Mouse (Mus musculus) thymus, postnatal 10 days (tissue): ENCODE results near the gene Hrh1.

ENCODE experiments used
- DNase-seq, 2 experiments: peaks; one replicate each; pipeline ENCODE4 v3.0.0; 2021; ENCODE audit warnings: low spot score in 2 of 2

The Hrh1 gene

DNA sequence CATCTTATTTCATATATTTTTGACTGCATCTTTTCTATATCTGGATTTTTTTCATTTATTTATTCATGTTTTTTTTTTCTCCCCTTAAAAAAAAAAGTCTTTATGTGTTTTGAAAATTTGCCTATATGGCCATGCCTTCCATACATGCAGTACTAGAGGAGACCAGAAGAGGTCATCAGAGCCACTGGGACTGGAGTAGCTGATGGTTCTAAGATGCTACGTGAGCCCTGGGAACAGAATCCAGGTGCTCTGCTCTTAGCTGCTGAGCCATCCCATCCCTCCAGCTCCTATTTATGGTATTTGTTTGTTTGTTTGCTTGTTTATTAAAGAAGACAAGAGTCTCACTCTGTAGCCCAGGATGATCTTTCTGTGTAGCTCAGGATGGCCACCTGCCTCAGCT is 8.9 kb downstream of the Hrh1 start:
- DNase-seq, result peak in 1 of 2 experiments; percentile 31

DNA sequence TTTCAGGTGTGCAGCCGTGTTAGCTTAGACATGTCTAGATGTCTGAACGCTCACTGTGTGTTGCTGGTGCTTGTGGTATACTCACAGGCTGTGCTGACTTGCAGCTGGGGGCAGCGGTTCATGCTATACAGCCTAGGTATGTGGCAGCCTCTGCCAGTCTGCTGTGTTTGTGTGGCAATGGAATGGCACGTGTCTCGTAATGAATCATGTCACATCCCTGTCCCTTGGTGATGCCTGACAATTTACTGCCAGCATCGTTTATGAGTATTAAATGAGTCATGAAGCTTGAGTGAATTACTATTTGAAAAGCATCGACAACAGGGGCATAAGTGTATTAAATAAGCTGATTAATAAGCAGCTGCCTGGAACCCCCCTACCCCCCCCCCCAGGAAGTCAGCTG is 9.3 kb downstream of the Hrh1 start:
- DNase-seq, result no peak

DNA sequence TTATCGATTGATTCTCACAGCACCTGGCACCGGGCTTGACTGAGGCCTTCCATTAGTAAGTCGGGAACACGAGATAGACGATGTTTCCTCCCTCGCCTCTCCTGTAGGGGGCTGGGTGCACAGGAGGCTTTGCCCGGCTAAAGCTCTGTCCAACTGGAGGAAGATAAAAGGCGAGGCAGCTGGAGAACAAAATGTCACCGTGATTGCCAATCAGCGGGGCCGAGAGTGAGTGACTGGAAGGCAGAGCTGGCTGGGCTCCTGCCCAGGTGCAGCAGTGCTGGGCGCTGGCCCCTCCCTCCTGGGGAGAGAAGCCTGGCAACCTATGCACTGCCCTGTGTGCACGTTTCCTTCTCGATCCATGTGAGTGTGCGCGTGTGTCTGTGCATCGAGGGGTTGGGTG is 10.5 kb downstream of the Hrh1 start:
- DNase-seq, result no peak

DNA sequence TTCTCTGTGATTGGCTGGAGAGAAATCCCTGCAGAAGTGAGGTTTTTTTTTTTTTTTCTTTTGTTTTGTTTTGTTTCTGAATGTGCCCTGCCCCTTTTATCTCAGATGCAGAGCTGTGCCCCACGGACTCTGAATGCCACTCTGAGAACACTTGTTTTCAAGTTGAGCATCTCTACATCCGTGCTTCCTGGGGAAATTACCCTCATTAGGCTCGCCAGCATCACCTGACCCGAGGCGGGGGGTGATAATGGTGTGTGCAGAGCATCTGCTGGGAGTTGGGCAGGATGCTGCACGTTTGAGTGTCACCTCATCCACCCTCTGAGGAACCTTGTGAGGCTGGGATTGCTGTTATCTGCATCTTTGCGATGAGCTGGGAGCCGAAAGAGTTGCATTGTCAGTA is 14.2 kb downstream of the Hrh1 start:
- no peak for DNase-seq

DNA sequence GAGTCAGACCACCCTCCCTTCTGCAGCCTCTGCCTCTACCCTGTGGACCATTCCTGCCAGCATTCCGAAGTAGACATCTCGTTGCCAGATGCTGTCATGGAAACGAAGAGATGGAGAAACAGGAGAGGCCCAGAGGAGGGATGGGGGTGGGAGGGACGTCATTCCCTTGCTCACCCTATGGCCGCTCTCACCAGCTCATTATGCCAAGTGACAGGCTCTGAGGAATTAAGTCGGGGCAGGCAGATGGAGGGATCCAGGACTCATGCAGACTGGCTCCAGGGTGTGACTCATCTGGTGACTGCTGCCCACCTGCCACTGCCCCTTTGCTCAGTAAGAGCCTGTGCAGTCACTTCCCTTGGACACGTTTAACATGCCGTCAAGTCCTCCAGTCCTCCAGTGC is 16.8 kb downstream of the Hrh1 start:
- no peak for DNase-seq

DNA sequence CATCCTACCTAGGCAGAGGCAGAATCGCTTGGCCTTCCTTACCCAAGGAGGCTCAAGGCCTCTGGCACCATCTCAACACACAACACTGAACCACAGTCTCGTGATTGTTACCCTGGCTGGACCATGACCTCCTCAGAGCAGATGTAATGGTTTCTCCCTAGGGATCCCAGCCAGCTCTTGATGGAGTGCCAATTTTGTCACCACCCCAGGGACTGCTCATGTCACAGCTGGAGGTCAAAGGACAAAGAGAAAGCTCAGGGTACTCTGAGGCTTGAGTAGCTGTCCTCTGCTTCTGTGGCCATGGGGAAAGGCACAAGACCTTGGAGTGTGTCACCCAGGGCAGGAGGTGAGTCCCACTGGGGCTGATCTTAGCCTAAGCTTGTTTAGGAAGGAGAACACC is 20.3 kb downstream of the Hrh1 start:
- DNase-seq, result no peak

DNA sequence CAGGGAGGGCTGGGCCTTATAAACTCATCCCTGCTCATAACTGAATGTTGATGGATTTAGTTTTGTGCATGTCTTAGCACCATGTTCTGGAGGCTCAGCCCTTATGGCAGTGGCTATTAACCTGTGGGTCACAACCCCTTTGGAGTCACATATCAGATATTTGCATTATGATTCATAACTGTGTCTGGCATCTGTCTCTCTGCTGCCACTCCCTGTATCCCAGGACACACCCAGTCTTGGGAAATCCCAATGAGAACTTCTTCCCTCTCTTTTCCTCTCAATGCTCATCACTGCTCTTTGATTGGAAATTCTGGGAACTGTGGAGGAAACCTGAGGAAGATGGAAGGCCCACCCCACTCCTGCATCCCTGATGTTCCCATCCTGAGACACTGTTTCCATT is 23.3 kb downstream of the Hrh1 start:
- DNase-seq, result no peak

DNA sequence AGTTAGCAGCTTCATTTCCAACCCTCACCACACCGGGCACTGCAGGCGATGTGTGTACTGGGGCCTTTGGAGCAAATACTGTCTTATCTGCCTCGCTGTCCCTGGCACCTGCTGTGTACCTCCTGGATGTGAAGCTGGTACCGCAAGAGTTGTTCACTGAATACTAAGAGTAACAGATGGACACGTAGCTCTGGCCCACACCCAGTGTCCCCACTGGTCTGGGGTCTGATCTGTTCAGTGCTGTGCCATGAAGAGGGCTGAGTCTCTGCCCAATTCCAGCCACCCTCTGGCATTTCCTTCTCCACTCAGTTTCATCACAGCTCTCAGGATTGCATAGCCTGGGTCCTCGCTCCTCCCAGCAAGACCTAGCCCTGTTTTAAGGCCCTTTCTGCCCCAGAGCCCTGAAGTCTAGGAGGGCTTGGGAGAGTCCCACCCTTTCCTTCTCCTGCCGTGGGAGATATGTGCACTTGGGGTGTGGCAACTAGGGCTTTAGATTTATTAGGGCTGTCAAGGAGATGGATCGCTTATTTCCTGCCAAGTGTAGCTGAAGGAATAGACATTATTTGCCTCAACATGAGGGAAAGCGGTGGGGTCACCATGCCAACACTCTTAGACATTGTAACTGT is 25.4 kb downstream of the Hrh1 start:
- DNase-seq, result no peak

DNA sequence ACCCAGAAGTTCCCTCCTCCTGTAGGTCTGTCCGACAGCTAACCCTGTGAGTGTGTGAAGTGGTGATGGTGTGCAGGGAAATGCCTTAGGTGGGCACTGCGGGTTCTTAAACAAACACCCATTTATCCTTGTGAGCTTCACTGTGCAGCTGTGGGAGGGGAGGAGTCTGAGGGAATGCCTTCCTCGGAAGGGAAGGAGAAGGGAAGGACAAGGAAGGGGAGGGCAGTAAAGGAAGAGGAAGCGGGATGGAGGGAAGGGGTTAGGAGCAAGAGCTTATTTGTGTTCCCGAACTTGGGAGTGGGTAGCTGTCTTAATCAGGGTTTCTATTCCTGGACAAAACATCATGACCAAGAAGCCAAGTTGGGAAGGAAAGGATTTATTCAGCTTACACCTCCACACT is 27.6 kb downstream of the Hrh1 start:
- no peak for DNase-seq

DNA sequence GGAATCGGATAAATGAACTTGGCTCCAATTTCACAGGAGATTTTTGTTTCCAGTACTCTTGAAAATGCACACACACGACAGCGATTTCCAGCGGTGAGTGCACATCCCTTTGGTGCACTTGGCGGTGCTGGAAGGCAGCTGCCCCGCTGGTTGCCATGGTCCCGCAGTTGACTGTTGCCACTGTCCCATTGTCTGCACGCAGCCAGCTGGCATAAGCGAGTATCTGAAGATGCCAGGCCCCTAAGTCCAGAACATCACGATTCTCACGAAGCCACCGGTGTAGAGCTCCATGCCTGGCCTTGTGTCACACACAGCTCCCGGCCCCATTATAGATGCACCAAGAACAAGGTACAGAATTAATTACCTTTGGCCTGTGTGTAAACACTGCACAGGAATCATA is 29.9 kb downstream of the Hrh1 start:
- DNase-seq, result no peak

DNA sequence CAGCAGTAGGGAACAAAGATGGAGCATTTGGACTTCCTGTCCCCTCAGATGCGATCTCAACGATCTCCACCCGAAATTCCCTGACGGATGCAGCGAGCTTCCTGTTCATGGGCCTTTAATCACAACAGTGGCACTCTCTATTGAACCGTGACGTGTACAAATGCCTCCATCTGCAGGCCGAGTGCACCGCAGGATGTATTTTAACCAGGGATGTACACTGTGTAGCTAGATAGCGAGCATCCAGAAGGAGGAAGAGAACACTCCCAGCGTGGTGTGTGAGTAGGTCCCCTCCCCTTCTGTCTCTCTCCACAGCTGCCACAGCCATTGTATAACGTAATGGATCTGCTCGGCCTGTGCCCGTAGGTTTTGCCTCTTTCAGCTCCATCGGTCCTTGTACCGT is 31.1 kb downstream of the Hrh1 start:
- no peak for DNase-seq

DNA sequence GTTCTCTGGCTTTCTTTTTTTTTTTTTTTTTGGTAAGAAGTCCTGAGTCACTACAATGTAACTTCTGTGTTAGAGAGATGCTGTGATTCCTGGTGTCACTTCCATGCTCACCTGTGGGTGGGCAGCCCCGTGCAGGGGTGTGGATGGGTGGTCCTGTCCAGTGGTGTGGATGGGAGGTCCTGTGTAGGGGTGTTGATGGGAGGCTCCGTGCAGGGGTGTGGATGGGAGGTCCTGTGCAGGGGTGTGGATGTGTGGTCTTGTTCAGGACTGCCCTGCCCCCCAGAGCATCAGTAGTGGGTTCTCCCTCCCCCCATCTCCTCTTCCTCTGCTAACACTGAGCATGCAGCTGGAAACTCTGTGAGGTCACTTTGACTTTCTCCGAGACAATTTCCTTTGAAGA is 34.9 kb downstream of the Hrh1 start:
- DNase-seq, result no peak

DNA sequence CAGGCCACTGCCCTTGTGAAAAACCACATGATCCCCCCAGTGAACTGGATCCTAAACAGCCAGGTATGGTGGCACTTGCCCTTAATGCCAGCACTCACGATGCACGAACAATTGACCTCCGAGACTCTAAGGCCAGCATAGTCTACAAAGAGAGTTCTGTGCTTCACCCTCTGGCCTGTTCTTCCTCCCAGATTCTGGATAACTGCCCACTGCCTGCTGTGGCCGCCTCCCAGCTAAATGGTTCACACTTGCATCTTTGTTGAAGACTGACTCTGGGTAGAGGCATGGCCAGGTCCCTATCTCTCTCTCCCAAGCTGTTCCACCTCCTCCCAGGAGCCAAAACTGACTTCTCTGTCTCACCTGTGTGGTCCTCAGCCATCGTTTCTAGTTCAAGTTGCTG is 36.8 kb downstream of the Hrh1 start:
- no peak for DNase-seq

DNA sequence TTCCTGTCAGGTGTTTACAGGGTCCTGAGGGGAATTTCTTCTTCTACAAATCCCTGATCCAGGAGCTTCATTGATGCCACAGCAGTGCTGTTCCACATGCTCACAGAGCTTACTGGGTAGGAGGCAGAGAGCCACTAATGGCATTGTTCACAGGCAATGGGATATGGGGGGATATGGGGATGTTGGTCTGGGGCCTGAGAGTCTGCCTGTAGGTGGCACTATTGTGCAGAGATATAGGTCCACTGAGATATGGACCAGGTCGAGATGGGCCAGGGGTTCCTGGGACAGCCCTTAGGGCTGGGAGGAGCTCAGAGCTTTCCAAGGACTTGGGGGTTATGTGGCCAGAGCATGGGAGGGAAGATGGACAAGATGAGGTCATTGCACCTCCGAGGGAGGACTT is 42.6 kb downstream of the Hrh1 start:
- DNase-seq, result no peak

DNA sequence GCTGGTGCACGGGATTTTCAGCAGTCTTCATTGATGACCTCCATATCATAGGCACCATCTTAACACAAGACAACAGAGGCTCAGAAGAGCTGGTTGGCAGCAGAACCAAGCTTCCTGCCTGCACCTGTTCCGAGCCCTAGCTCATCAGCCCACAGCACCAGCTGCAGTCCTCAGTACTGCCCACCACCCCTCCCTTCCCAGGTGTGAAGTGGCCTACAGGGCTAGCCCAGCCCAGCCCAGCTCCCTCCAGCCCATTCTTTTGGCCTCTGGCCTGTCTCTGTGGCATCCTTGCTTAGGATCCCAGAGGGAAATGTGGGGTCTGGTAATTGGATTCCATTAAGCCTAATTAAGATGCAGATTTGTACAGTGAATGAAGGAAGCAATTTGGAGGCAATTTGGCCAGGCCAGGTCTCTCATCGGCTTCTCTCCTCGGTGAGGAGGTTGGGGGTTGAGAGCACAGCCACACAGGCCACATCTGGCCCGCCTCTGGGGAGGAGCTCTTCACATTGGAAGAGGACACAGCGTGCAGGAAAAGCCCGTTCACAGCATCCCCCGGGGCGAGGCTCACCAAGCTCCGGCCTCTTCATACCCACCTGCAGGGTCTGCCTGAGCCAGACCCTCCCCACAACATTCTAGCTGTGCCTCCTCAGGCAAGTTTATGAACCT is 43.2 kb downstream of the Hrh1 start:
- no peak for DNase-seq

DNA sequence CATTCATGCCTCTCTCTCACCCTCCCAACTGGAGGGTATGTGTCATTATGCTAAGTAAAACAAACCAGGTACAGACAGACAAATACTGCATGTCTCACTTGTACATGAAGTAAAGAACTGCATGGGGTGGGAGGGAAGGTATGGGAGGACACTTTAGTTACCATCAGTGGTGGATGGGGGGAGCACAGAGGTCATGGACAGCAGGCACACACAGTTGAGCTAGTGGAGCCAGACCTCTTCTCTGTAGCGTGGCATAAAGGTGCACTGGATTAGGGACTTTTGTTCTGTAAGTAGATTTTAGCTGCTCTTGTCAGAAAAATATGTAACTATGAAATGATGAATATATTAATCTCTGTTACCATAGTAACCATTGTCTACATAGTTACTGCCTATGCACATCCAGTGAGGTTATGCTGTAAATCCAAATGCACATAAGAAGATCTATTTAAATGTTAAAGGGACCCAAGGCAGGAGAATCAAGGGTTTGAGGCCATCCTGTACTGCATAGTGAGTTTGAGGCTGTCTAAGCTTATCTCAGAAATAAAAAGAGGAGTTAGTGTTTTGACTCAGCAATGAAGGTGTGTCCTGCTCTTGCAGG is 46.6 kb downstream of the Hrh1 start:
- DNase-seq, result no peak

DNA sequence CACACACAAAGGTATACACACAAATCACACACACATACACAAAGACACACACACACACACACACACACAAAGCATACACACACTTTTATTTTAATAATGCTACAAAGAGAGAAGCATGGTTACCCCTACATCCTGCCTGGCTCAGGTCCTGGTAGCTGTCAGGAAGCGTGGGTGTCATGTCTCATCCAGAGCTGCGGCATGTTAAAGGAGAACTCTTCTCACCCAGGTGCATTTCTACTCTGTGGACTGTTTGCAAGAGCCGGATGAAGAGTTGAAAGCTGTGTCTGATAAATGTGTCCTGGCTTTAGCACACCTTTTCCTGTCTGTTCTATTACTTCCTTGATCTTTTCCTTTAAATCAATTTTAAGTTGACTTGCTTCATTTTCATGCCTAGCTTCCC is 47.2 kb downstream of the Hrh1 start:
- DNase-seq, result peak; percentile 39 to 52

DNA sequence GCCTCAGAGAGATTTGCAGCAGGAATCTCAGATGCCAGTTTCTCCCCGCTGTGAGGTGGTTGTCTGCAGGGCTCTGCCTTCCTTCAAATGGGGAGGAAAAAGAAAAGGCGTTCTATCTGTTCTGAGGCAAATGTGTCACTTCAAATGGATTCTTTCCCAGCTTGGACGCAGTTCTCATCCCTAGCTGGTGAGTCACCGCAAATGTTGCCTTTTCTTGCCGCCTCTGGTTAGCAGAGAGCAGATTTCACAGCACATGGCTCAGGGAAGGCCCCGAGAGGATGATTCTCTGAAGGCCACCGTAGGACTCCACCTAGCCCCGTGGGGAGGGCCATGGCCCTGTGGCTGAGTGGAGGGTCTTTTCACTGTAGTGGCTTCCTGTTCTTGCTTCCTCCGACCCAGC is 51.2 kb downstream of the Hrh1 start:
- DNase-seq, result no peak

DNA sequence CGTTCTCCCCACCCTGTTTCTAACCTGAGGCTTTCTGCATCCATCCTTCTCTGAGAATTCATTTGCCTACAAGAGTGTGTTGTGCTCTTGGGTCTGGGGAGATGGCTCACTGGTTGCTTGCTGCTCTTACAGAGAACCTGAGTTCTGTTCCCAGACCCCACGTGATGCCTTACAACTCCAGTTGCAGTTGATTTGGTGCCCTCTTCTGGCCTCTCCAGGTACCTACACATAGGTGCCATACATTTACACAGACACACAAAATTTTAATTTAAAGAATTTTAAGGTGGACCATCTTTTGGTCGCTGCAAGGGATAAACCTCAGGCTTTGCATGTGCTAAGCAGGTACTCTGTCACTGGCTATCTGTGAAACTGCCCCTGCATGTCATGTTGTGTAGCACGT is 57.5 kb downstream of the Hrh1 start:
- no peak for DNase-seq

DNA sequence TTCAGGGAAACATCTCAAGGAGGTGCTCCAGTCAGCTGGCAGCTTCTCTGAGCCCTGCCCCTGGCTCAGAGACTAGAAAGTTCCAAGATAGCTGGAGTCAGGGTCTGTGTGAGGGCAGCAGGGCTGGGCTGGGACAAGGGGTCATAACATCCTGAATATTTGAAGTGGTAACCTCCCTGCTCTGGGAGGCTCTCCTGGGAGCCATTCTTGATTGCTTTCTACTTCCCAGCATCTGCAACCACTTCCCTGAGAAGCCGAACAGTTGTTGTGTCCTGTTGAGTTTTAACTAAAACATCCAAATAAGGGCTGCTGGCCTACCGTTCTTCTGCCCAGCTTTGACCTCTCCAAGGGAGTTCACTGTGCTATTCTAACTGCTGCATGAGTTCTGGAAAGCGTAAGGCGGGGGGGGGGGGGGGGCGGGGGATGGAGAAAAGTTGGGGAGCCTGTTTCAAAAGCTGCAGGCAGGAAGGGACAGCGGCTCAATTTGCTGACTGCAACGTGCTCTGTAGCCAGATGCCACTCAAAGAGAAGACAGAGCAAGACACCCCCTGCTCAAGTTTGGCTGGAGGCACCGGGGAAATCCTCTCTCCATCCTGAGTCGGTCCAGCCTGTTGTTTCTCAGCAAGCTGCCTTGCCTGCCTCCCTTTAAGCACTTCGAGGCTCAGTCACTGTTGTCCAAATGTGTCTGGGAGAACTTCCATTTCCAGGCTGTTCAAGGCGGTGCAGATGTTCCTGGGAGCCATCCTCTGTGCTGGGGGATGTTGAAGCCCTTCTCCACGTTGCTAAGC is 58.7 kb downstream of the Hrh1 start:
- DNase-seq, result no peak

DNA sequence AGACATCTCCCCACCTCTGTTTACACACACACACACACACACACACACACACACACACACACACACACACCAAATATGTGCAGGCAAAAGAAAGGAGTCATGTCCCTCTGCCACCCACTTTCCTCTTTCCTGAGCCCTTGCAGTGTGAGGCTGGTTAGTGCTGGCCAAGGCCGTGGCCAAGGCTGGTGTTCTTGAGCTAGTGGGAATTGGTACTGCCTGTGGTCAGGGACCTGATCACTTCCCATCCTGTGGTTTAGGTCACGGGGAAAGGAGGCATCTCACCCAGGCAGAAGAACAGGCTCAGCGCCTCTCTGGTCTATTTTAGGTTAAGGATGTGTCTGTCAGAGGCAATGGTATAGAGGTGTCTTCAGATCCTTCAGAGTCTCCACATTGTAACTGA is 59.6 kb downstream of the Hrh1 start:
- DNase-seq, result no peak

DNA sequence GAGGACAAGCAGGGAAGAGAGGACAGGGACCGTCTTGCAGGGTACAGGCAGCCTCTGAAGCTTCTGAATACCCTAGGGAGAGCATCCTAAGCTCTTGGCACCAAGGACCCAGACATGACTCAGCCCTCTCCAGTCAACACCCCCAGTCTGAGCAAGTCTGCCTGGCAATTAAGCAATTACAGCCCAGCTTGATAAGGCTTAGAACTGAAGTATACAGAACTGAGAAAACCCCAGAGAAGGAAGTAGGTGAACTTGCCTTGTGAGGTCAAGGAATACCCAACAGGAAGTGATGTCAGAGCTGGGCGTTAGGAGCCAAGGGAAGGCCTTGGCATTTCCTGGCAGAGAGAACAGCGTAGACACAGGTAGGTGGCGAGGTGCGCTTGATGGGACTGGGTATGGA is 60.5 kb downstream of the Hrh1 start:
- DNase-seq, result no peak

DNA sequence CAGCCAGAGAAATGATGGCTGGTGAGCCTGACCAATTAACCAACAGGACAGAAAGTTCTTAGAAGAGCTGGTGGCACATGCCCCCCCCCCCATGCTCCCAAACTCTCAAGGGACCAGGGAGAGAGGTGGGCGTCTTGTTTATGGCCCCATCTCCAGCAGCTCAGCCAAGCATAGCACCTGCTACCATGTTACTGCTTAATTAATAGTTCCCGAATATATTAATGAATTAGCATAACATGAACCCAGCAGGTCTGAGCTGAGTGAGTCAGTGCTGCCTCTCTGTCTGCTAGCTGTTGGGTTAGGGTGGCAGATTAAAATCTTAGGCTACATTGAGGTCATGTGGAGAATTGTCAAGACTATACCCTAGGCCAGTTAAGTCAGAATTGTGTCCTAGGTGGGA is 62.2 kb downstream of the Hrh1 start:
- no peak for DNase-seq
